Mouse (Mus musculus) lung, postnatal 0 days (tissue): ENCODE data around the gene Ppia.

Experiments used
- CTCF ChIP-seq: IDR thresholded peaks from 2 replicates; pipeline ENCODE4 v1.5.1; 2016; ENCODE audit warnings: antibody characterized with exemption, mild to moderate bottlenecking
- EP300 ChIP-seq: IDR thresholded peaks from 2 replicates; pipeline ENCODE4 v1.6.1; 2016; ENCODE audit warnings: antibody characterized with exemption, mild to moderate bottlenecking, control low read depth

GRCm38 (mm10) chr11:6443102-6443501 is 27.9 kb downstream of the Ppia start:
- TF ChIP-seq CTCF: no peak
- TF ChIP-seq EP300: no peak
